Mouse (Mus musculus): Measurements from ENCODE around the gene Gm28043.

GRCm38 (mm10) chr17:29688610-29689009 lies 73.9 kb downstream of the Gm28043 start:
- TF ChIP-seq CTCF (conservative IDR thresholded peaks at IDR 0.05 in 1 of 2, IDR thresholded peaks at IDR 0.05 in 1 of 2; ENCODE audit: low read depth in 2 of 2, low read length in 2 of 2) (no peak), PAX5 (IDR thresholded peaks at IDR 0.05; ENCODE audit: low read length) (no peak), RAD21 (IDR thresholded peaks at IDR 0.05; ENCODE audit: low read depth, low read length) (no peak), POLR2A (IDR thresholded peaks at IDR 0.05; ENCODE audit: low read depth, low read length) (no peak), TCF12 (IDR thresholded peaks at IDR 0.05; ENCODE audit: low read depth, low read length) (no peak), CHD1 (IDR thresholded peaks at IDR 0.05; ENCODE audit: low read depth, low read length) (no peak), USF2 (conservative IDR thresholded peaks at IDR 0.05; ENCODE audit: low read depth, low read length) (no peak)
